Mouse (Mus musculus): Measurements from ENCODE around the gene Epb41l4b. TPM values are rescaled to one million over a fixed set of nuclear protein-coding genes. Genes with fewer than 3 reads are reported as not detected.

Epb41l4b gene
- polyA plus RNA-seq (2015; fragmentation: Nextera tagmentation; extraction: Ambion mirVana): 2.8 and 3.4 TPM in 2 replicates

DNA sequence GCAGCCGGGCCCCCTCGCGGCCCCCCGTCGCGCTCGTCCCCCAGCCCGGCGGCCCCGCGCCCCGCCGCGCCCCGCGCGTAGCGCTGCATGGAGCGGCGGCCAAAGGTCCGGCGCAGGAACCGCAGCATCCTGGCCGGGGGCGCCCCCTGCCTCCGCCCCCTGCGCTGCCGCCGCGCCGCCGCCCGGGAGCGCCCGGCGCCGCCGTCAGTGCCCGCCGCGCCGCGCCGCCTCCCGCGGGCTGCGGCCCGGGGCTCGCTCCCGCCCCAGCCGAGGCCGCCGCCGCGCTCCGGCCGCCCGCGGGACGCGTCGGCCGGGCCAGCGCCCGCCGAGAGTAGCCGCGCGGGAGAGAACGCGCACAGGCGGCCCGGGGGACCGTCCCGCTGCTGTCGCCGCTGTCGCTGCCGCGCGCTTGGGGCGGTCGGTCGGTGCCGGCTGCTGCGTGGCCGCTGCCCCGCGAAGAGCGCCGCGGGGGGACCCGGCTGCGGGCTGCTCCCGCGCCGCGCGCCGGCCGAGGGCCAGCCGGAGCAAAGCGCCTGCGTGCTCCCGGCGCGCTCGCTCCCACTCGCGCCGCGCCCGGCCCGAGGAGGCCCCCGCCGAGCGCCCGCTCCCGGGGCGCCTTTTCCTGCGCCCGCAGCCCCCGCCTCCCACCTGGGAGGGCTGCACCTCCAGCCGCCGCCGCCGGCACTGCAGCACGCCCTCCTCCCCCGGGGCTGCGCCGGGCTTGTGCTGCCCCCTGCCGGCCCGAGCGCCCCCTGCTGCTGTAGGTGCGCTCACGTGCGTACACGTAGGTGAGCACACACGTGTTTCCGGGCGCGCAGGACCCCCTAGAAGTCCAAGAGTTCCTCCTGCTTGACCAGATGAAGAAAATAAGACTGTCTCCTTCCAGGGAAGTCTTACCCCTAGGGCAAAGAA lies at the start of gene Epb41l4b:
TSS of gene Epb41l4b (minus strand) at position 412 of the 912 bp plus-strand sequence.
- peak within 1 kb of the TSS; percentile 84 for H3K4me2 ChIP-seq (ENCODE audit: low read length)
- H3K9me3 ChIP-seq (ENCODE audit: control insufficient read depth, low read length): no peaks in the 10 kb centered on the region
- H3K4me3 ChIP-seq (ENCODE audit: low read length): peak within 1 kb of the TSS; percentile 72
- peak; percentile 82 for ATAC-seq
- peaks cover 23% of the 10 kb centered on the region for H3K4me1 ChIP-seq (ENCODE audit: control insufficient read depth, insufficient read depth, low read depth, low read length)
- H3K36me3 ChIP-seq (ENCODE audit: control insufficient read depth, insufficient read depth, low read length): no peaks in the 10 kb centered on the region
- peak within 1 kb of the TSS; percentile 85 for H3K9ac ChIP-seq (ENCODE audit: low read depth, low read length)
- peak within 1 kb of the TSS; percentile 71; the same call in 1 of the 2 replicates for H3K27ac ChIP-seq (ENCODE audit: low read depth, low read length)
- no peaks in the 10 kb centered on the region for H3K27me3 ChIP-seq (replicated peaks; ENCODE audit: control insufficient read depth, insufficient read depth, low read length)
- WGBS: 1% methylated on average over 54 of the region's 142 CpGs

DNA sequence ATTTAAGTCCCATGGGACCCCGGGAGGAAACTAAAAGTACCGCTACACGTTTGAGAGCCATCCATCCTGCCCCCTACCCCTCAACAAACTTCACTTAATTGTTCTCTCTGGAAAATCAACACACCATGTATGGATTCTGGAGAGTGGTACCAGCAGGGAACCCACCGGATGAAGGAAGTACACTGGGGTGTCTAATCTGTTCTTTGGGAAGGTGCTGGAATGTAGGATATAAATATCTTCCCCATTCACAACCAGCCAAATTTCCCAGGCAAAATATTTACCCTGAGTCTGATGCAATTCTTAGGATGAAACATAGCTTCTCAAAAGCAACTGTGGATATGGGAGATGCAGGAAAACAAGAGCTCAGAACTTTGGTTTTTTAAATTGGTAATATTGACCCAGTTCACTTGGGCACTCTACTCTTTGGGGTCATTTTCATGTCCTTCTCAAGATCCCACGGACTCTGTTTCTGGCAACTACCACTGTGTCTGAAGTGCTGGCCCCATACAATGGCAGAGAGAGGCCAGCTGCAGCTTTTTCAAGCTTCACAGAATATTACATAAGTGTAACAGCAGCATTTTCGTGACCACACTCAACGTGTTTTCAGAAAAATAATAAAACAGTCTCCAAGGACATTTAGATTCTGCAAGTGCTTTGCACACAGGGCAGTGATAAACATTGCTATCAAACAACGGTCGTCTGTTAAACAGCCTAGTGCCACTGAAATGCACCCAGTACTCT lies 48.5 kb upstream of the Epb41l4b start:
- no peak overlapping the region for H3K4me2 ChIP-seq (ENCODE audit: low read length)
- WGBS: 70% methylated on average over 9 of the region's 9 CpGs
- no peak overlapping the region for H3K9ac ChIP-seq (ENCODE audit: low read depth, low read length)
- no peaks in the 10 kb centered on the region for H3K27me3 ChIP-seq (replicated peaks; ENCODE audit: control insufficient read depth, insufficient read depth, low read length)
- no peaks in the 10 kb centered on the region for H3K36me3 ChIP-seq (ENCODE audit: control insufficient read depth, insufficient read depth, low read length)
- no peak for ATAC-seq
- H3K4me3 ChIP-seq (ENCODE audit: low read length): no peak overlapping the region
- no peak overlapping the region for H3K27ac ChIP-seq (ENCODE audit: low read depth, low read length)
- H3K4me1 ChIP-seq (ENCODE audit: control insufficient read depth, insufficient read depth, low read depth, low read length): no peaks in the 10 kb centered on the region
- no peaks in the 10 kb centered on the region for H3K9me3 ChIP-seq (ENCODE audit: control insufficient read depth, low read length)

DNA sequence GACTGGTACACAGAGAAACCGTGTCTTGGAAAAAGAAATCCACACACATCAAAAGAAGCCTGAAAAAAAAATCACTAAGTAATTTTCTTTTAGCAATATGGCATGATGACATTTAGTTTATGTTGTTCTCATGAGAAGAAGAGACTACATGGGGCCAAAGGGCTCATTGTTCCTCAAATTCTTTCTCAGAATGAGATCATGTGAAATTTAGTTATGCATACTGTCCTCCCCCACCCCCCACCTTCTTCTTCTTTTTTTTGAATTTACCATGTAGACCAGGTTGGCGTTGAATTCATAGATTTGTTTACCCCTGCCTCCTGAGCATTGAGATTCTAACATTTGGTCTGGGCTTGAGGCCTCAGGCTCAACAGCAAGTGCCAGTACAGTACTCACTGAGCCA lies 46.6 kb upstream of the Epb41l4b start:
- ATAC-seq: no peak
- Histone ChIP-seq H3K27ac (ENCODE audit: low read depth, low read length) (no peak overlapping the region), H3K27me3 (replicated peaks; ENCODE audit: control insufficient read depth, insufficient read depth, low read length) (no peaks in the 10 kb centered on the region), H3K4me2 (ENCODE audit: low read length) (no peak overlapping the region), H3K9me3 (ENCODE audit: control insufficient read depth, low read length) (no peaks in the 10 kb centered on the region), H3K36me3 (ENCODE audit: control insufficient read depth, insufficient read depth, low read length) (no peaks in the 10 kb centered on the region), H3K9ac (ENCODE audit: low read depth, low read length) (no peak overlapping the region), H3K4me3 (ENCODE audit: low read length) (no peak overlapping the region), H3K4me1 (ENCODE audit: control insufficient read depth, insufficient read depth, low read depth, low read length) (no peaks in the 10 kb centered on the region)
- WGBS: 85% methylated on average over 2 of the region's 2 CpGs

DNA sequence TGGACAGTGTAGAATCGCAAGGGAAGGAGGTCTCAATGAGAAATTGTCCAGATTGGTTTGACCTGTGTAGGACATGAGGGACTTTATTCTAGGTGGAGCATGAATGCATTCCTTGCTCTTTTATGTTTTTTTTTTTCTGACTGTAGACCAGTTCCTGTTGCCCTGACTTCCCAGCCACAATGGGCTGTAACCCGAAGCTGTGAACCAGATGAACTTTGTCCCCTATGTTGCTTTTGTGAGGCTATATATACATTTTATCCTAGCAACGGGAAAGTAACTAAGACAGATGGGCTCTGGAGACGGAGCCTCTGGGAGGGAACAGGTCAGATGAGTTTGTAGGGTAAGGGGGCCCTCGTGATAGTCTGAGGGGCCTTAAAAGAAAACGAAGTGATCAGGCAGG lies 42.8 kb upstream of the Epb41l4b start:
- ATAC-seq: no peak

DNA sequence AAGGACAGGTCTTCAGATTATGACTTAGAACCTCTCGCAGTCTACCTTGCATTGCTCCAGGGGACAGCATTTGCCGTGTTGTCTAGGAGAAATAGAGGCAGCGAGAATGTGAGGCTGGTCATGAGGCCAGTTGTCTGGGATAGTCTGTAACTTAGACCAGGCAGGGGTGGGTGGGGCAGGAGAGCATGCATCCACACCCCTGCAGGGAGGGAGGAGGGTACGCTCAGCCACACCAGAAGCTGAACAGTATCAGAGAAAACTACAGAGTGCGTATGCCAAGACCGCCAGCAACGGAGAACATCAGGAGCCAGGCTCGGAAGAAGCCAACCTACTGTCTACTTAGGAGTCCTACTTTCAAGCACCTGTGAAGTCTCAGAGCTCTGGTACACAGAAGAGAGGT lies 42.2 kb upstream of the Epb41l4b start:
- Histone ChIP-seq H3K36me3 (ENCODE audit: control insufficient read depth, insufficient read depth, low read length) (no peaks in the 10 kb centered on the region), H3K4me2 (ENCODE audit: low read length) (no peak overlapping the region), H3K27ac (ENCODE audit: low read depth, low read length) (no peak overlapping the region), H3K9ac (ENCODE audit: low read depth, low read length) (no peak overlapping the region), H3K4me3 (ENCODE audit: low read length) (no peak overlapping the region), H3K9me3 (ENCODE audit: control insufficient read depth, low read length) (no peaks in the 10 kb centered on the region), H3K27me3 (replicated peaks; ENCODE audit: control insufficient read depth, insufficient read depth, low read length) (no peaks in the 10 kb centered on the region), H3K4me1 (ENCODE audit: control insufficient read depth, insufficient read depth, low read depth, low read length) (no peaks in the 10 kb centered on the region)
- no peak for ATAC-seq
- WGBS: 85% methylated on average over 8 of the region's 8 CpGs

More for the DNA sequence above, 42.8 kb upstream of the Epb41l4b start:
- Histone ChIP-seq H3K9me3 (ENCODE audit: control insufficient read depth, low read length) (no peaks in the 10 kb centered on the region), H3K27ac (ENCODE audit: low read depth, low read length) (no peak overlapping the region), H3K27me3 (replicated peaks; ENCODE audit: control insufficient read depth, insufficient read depth, low read length) (no peaks in the 10 kb centered on the region), H3K4me2 (ENCODE audit: low read length) (no peak overlapping the region), H3K4me1 (ENCODE audit: control insufficient read depth, insufficient read depth, low read depth, low read length) (no peaks in the 10 kb centered on the region), H3K36me3 (ENCODE audit: control insufficient read depth, insufficient read depth, low read length) (no peaks in the 10 kb centered on the region), H3K4me3 (ENCODE audit: low read length) (no peak overlapping the region), H3K9ac (ENCODE audit: low read depth, low read length) (no peak overlapping the region)
- WGBS: 23% methylated on average over 6 of the region's 6 CpGs

DNA sequence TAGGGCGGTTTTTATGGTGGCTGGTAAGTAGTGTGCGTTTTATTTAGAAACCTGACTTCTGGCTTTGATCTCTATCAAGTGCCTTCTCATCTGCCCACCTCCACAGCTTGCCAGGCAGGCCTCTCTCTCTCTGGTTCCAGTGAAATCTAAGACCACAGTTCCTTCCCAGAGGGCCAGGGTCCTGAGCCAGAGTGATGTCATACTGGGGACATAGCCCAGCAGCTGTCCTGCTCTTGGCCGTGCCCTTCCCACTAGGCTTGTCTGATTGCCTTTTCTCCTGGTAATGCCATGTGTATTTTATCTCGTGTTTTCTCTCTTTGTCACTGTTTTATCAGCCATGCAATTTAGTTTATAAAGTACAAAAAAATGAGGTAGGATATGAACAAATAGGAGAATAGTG lies 40.3 kb upstream of the Epb41l4b start:
- no peak overlapping the region for H3K4me3 ChIP-seq (ENCODE audit: low read length)
- no peak for ATAC-seq
- 81% methylated on average over 4 of the region's 4 CpGs for WGBS

DNA sequence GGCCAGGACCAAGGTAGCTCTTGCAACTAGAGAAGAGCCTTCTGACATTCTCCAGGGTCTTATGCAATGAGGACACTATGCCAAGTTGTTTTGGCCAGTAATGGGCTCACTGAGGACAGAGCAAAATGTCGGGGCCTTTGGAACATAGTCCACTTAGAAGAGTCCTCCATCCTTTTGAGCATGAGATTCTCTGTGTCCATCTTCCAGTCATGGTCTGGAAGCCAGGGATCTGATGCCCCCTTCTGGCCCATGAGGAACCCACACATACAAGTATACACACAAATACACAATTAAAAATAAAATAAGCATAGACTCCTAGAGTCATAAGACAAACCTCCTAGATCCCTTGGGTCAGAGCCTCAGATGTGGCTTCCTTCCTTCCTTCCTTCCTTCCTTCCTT lies 38.3 kb upstream of the Epb41l4b start:
- Histone ChIP-seq H3K4me2 (ENCODE audit: low read length) (no peak overlapping the region), H3K27ac (ENCODE audit: low read depth, low read length) (no peak overlapping the region), H3K4me3 (ENCODE audit: low read length) (no peak overlapping the region), H3K36me3 (ENCODE audit: control insufficient read depth, insufficient read depth, low read length) (no peaks in the 10 kb centered on the region), H3K4me1 (ENCODE audit: control insufficient read depth, insufficient read depth, low read depth, low read length) (no peaks in the 10 kb centered on the region), H3K9ac (ENCODE audit: low read depth, low read length) (no peak overlapping the region), H3K27me3 (replicated peaks; ENCODE audit: control insufficient read depth, insufficient read depth, low read length) (no peaks in the 10 kb centered on the region), H3K9me3 (ENCODE audit: control insufficient read depth, low read length) (no peaks in the 10 kb centered on the region)
- 94% methylated on average over 1 of the region's 1 CpGs for WGBS
- ATAC-seq: no peak

More for the DNA sequence above, 40.3 kb upstream of the Epb41l4b start:
- Histone ChIP-seq H3K27ac (ENCODE audit: low read depth, low read length) (no peak overlapping the region), H3K4me1 (ENCODE audit: control insufficient read depth, insufficient read depth, low read depth, low read length) (no peaks in the 10 kb centered on the region), H3K36me3 (ENCODE audit: control insufficient read depth, insufficient read depth, low read length) (no peaks in the 10 kb centered on the region), H3K27me3 (replicated peaks; ENCODE audit: control insufficient read depth, insufficient read depth, low read length) (no peaks in the 10 kb centered on the region), H3K4me2 (ENCODE audit: low read length) (no peak overlapping the region), H3K9me3 (ENCODE audit: control insufficient read depth, low read length) (no peaks in the 10 kb centered on the region), H3K9ac (ENCODE audit: low read depth, low read length) (no peak overlapping the region)

DNA sequence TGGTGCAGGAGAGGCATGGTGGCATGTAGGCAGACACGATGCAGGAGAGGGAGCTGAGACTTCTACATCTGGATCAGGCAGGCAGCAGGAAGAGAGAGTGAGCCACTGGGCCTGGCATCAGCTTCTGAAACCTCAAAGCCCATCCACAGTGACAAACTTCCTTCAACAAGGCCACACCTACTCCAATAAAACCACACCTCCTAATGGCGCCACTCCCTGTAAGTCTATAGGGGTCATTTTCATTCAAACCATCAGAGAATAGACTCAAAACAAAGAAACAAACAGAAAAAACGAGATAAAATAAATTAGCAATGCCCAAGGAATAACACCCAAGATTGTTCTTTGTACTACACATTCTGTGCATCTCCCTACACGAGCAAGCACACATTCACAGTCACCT lies 35.6 kb upstream of the Epb41l4b start:
- Histone ChIP-seq H3K27me3 (replicated peaks; ENCODE audit: control insufficient read depth, insufficient read depth, low read length) (no peaks in the 10 kb centered on the region), H3K36me3 (ENCODE audit: control insufficient read depth, insufficient read depth, low read length) (no peaks in the 10 kb centered on the region), H3K9ac (ENCODE audit: low read depth, low read length) (no peak overlapping the region), H3K9me3 (ENCODE audit: control insufficient read depth, low read length) (no peaks in the 10 kb centered on the region), H3K4me1 (ENCODE audit: control insufficient read depth, insufficient read depth, low read depth, low read length) (no peaks in the 10 kb centered on the region), H3K4me3 (ENCODE audit: low read length) (no peak overlapping the region), H3K4me2 (ENCODE audit: low read length) (no peak overlapping the region), H3K27ac (ENCODE audit: low read depth, low read length) (no peak overlapping the region)
- ATAC-seq: no peak
- 83% methylated on average over 4 of the region's 4 CpGs for WGBS

DNA sequence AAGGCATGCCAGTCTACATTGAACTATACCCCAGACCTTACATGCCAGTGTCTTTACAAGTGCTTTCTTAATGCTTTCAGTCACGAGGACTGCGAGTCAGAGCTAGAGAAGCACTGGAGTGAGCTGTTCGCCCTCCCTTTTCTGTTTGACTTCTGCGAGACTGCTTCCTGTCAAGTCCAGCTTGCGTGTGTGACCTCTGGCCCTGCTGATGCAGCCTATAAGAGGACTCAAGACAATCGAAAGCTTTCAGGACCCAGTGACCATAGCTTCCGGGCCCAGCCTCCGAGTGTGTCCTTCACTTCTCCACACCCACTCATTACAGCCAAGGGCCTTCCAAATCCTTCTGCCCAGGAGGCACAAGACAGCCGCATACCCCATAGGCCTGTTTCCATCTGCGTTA lies 32.1 kb upstream of the Epb41l4b start:
- Histone ChIP-seq H3K9me3 (ENCODE audit: control insufficient read depth, low read length) (no peaks in the 10 kb centered on the region), H3K4me1 (ENCODE audit: control insufficient read depth, insufficient read depth, low read depth, low read length) (no peaks in the 10 kb centered on the region), H3K4me2 (ENCODE audit: low read length) (no peak overlapping the region), H3K27ac (ENCODE audit: low read depth, low read length) (no peak overlapping the region), H3K36me3 (ENCODE audit: control insufficient read depth, insufficient read depth, low read length) (no peaks in the 10 kb centered on the region), H3K9ac (ENCODE audit: low read depth, low read length) (no peak overlapping the region), H3K27me3 (replicated peaks; ENCODE audit: control insufficient read depth, insufficient read depth, low read length) (no peaks in the 10 kb centered on the region), H3K4me3 (ENCODE audit: low read length) (no peak overlapping the region)
- ATAC-seq: no peak
- 70% methylated on average over 10 of the region's 10 CpGs for WGBS
